Mouse (Mus musculus) heart, embryonic 13.5 days (tissue): ENCODE measurements around the gene Eif3g. TPM values are rescaled to one million over a fixed set of nuclear protein-coding genes. Genes with fewer than 3 reads are reported as not detected.
A peak's percentile ranks its signal among the peaks of the same experiment; 100 is the strongest.

Source experiments
- ATAC-seq: fragments of 200-750 bp; cut with Nextera tagmentation; 2 replicates; pipeline ENCODE4 v1.8.0; 2017; ENCODE audit warnings: moderate TSS enrichment; ENCODE audit not compliant: insufficient number of reproducible peaks, low FRiP score, low TSS enrichment; ENCODE audit errors: extremely low read depth
- H3K27ac ChIP-seq: fragments of 300-500 bp; sonication (generic); replicated peaks from 2 replicates; pipeline ENCODE4 v1.5.1; 2015; ENCODE audit warnings: moderate library complexity, mild to moderate bottlenecking, inconsistent platforms
- H3K27me3 ChIP-seq: fragments of 300-500 bp; sonication (generic); replicated peaks from 2 replicates; pipeline ENCODE4 v1.6.1; 2015; ENCODE audit warnings: mild to moderate bottlenecking, inconsistent platforms
- H3K36me3 ChIP-seq: fragments of 300-500 bp; sonication (generic); 2 replicates; pipeline ENCODE4 v1.6.1; 2015; ENCODE audit warnings: mild to moderate bottlenecking, inconsistent platforms
- H3K4me1 ChIP-seq: fragments of 300-500 bp; sonication (generic); 2 replicates; pipeline ENCODE4 v1.6.1; 2015; ENCODE audit warnings: inconsistent platforms
- H3K4me2 ChIP-seq: fragments of 300-500 bp; sonication (generic); 2 replicates; pipeline ENCODE4 v1.6.1; 2015; ENCODE audit warnings: inconsistent platforms, mild to moderate bottlenecking, moderate library complexity
- H3K4me3 ChIP-seq: fragments of 300-500 bp; sonication (generic); 2 replicates; pipeline ENCODE4 v1.5.1; 2015; ENCODE audit warnings: moderate library complexity, mild to moderate bottlenecking, inconsistent platforms
- H3K9ac ChIP-seq: fragments of 300-500 bp; sonication (generic); 2 replicates; pipeline ENCODE4 v1.6.1; 2015; ENCODE audit warnings: inconsistent platforms, mild to moderate bottlenecking, moderate library complexity
- H3K9me3 ChIP-seq: fragments of 300-500 bp; sonication (generic); 2 replicates; pipeline ENCODE4 v1.6.1; 2016; ENCODE audit warnings: inconsistent platforms
- WGBS: fragments of 180-500 bp; shearing (Covaris S2); methylation state at CpG from one replicate; pipeline ENCODE4 v1.1.7; 2015; ENCODE audit warnings: mixed read lengths; 5-methylcytosine and 5-hydroxymethylcytosine counted together
- polyA plus RNA-seq: library from polyadenylated mRNA; unstranded; fragments of >200 nt; fragmentation: Nextera tagmentation; extraction: Ambion mirVana; gene quantifications from 2 replicates; pipeline ENCODE4 v1.2.1, GENCODE M21; 2015

The Eif3g gene
- polyA plus RNA-seq, 1 experiment from 2014 or later, result 214 TPM

DNA sequence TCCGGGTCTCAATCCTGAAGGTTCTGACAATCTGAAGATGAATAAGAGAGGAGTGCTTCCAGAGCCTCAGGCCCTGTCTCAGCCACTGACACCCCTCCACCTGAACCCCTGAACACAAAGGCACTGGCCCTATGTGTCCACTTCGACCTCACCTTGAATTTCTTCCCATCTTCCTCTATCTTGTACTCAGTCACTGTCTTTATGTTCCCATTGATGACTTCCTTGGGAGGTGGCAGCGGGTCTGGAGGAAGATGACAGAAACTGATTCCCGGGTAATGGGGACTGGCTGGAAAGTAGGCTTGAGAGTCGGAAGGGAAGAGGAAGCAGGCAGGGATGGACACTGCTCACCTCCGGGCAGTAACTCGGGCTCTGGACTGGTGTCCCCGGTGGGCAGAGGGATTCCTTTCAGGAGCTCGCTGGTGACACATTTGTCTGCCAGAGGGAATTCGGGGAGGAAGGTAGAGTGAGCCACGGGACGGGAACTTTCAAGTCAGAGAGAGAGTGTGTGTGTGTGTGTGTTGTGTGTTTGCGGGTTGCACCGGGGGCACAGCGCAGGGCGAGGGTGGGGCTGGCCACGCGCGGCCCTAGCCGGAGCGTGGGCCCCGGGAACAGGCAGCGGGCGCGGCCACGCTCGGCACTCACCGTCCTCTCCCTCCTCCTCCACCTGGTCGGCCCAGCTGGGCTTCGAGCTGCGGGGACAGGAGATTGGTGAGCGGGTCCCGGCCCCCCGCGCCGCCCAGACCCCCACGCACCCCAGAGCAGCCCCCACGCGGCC is 500 bp downstream of the Eif3g start:
- Histone ChIP-seq H3K27ac (peak overlapping the region; percentile 65), H3K4me1 (peaks cover 33% of the 10 kb centered on the region), H3K4me3 (peak overlapping the region; percentile 92), H3K36me3 (peaks cover 43% of the 10 kb centered on the region), H3K27me3 (no peaks in the 10 kb centered on the region), H3K9me3 (no peaks in the 10 kb centered on the region), H3K9ac (peak overlapping the region; percentile 99), H3K4me2 (peak overlapping the region; percentile 99)
- ATAC-seq, result peak; percentile 60
- WGBS, result 4% methylated on average over 39 of the region's 39 CpGs

DNA sequence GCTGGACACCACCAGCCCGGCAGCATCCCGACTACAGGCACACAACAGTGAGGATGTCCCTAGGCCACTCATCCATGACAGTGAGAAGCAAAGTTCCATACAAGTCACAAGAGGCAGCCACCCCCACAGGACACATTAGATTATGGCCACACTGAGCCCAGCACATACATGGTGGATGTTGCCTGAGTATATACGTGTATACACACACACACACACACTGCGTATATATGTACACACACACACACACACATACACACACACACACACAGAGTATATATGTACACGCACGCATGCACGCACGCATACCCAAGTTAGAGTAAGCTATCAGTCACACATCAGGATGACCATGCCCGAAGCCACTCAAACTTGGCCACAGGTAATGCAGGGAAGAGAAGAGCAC is 3.0 kb downstream of the Eif3g start:
- Histone ChIP-seq H3K27me3 (no peaks in the 10 kb centered on the region), H3K27ac (no peak overlapping the region), H3K4me2 (no peak overlapping the region), H3K9ac (no peak overlapping the region), H3K4me1 (peaks cover 17% of the 10 kb centered on the region), H3K36me3 (peaks cover 68% of the 10 kb centered on the region), H3K4me3 (no peak overlapping the region), H3K9me3 (no peaks in the 10 kb centered on the region)
- WGBS, result 95% methylated on average over 9 of the region's 9 CpGs
- no peak for ATAC-seq

DNA sequence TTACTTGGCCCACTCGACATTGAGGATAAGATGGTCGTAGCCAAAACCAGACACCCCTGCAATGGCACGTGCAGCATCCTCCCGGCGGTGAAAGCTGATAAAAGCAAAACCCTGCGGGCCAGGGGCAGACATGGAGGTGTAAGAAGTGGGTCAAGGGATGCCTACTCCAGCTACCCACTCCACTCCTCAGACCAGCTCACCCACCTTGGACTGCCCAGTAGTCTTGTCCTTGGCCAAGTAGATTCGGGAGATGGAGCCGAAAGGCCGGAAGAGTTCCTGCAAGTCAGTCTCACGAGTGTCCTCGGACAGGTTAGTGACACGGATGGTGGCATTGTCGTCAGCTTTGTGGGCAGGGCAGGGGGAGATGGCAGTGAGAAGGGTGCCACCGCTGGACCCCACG is 3.8 kb downstream of the Eif3g start:
- Histone ChIP-seq H3K27me3 (no peaks in the 10 kb centered on the region), H3K36me3 (peaks cover 76% of the 10 kb centered on the region), H3K4me3 (no peak overlapping the region), H3K9me3 (no peaks in the 10 kb centered on the region), H3K4me1 (peaks cover 20% of the 10 kb centered on the region), H3K9ac (no peak overlapping the region), H3K27ac (no peak overlapping the region), H3K4me2 (no peak overlapping the region)
- no peak for ATAC-seq
- whole genome bisulfite sequencing, result 82% methylated on average over 15 of the region's 15 CpGs

DNA sequence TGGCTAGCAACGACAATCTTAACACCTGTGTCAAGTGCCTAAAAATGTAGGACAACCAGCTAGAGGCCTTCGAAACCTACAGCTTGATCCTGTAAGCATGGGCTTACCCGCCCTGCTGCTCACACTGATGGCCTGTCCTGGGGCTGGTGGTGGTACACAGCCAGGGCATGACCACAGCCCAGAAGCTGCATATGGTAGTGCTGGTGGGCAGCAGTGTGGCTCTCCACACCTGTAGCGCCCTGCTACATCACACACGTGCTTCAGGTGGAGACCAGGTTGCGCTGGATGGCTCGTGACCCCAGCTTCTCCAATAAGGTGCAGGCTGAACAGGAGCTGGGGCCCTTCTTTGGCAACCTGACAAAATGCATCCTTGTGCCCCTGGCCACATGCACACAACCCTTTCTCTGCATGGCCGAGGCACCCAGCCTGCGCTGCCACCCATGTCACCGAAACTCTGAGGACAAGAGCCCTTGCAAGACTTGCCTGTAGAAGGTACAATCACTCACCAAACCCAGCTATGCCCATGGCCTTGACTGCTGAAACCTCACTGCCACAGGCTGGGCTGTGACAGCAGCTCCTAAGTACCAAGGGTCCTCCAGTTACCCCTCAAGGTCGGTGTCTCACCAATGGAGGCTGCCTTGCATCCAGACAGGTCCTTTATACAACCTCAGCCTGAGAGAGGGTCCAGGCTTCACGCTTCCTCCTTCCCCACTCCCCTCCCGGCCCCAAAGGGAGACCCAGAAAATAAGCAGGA is 4.7 kb downstream of the Eif3g start:
- Histone ChIP-seq H3K27ac (no peak overlapping the region), H3K4me3 (no peak overlapping the region), H3K27me3 (no peaks in the 10 kb centered on the region), H3K4me2 (no peak overlapping the region), H3K4me1 (peaks cover 24% of the 10 kb centered on the region), H3K36me3 (peaks cover 81% of the 10 kb centered on the region), H3K9ac (no peak overlapping the region), H3K9me3 (no peaks in the 10 kb centered on the region)
- WGBS, result 80% methylated on average over 13 of the region's 13 CpGs
- no peak for ATAC-seq

DNA sequence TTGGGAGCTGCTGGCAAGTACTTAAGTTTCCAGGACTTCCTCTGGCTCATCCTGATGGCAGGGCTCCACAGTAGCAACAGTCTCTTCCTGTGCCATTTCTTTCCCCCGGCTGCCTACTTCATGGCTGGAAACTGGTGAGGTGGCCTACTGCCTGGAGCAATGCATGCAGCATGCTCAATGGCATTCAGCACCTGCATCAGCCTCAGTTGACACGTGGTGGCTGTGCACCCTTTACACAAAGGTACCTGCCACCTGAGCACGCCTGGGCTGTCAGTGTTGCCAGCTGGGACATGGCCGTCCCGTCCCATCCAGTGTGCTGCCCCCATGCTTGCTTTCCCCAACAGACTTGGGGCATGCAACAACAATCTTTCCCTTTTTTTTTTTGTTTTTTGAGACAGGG is 5.4 kb downstream of the Eif3g start:
- Histone ChIP-seq H3K9ac (no peak overlapping the region), H3K36me3 (peaks cover 81% of the 10 kb centered on the region), H3K4me3 (no peak overlapping the region), H3K27ac (no peak overlapping the region), H3K4me1 (peaks cover 24% of the 10 kb centered on the region), H3K9me3 (no peaks in the 10 kb centered on the region), H3K27me3 (no peaks in the 10 kb centered on the region), H3K4me2 (no peak overlapping the region)
- ATAC-seq, result no peak
- 61% methylated on average over 5 of the region's 5 CpGs for WGBS

DNA sequence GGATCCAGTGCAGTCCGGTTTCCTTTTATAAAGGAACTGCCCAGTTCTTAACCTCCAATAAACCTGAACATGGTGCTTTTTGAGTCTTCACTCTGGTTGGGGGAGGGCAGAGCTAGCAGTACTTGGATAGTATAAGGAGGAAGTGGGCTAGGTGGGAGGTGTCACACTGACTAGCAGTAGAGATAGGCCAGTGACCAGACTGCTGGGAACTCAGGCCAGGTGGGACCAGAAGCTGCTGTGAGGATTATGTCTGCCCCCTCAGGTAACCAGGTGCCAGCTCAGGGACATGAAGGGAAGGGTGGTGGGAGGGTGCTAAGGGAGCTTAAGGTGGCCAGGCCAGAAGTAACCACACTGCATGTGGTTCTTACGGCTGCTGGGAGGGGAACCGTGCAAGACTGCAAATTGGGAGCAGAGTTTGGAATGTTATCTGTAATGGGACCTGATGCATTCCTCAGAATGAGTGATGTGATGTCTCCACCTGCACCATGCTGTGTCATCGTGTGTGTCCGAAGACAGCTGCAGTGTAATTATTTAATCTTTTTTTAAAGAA is 6.2 kb downstream of the Eif3g start:
- ATAC-seq, result no peak
- 0 out of 2 replicates have a peak overlapping the region, but pooled peaks have one; percentile 24 for H3K9ac ChIP-seq
- WGBS, result 59% methylated on average over 5 of the region's 5 CpGs

DNA sequence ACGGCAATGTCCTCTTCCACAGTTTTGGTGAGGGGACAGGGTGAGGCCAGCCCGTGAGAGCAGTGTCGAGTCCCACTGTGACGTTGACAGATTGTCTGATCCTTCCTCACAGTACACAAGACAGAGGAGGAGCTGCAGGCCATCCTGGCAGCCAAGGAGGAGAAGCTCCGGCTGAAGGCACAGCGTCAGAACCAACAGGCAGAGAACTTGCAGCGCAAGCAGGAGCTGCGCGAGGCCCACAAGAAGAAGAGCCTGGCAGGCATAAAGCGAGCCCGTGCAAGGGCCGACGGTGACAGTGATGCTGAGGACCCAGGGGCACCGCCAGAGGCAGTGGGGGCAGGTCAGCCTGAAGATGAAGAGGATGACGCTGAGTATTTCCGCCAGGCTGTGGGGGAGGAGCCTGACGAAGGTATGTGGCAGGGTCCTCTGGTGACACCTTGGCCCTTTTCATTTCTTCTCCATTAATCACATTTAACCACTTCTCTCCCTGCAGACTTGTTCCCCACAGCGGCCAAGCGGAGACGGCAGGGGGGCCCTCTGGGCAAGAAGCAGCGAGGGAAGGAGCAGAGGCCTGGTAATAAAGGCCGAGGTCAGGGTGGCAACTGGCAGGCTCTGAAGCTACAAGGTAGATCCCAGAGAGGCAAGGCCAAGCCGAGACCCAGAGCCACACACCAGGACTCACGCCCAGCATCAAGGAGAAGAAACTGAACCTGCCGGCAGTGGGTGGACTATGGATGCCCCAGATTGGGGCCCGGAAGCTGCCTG is 6.9 kb downstream of the Eif3g start:
- no peak for ATAC-seq
- H3K36me3 ChIP-seq, result peaks cover 74% of the 10 kb centered on the region
- H3K9me3 ChIP-seq, result no peaks in the 10 kb centered on the region
- H3K27ac ChIP-seq, result no peak overlapping the region
- H3K4me1 ChIP-seq, result peaks cover 11% of the 10 kb centered on the region
- 0 out of 2 replicates have a peak overlapping the region, but pooled peaks have one; percentile 24 for H3K9ac ChIP-seq
- no peak overlapping the region for H3K4me2 ChIP-seq
- H3K27me3 ChIP-seq, result no peaks in the 10 kb centered on the region
- 77% methylated on average over 26 of the region's 26 CpGs for WGBS
- no peak overlapping the region for H3K4me3 ChIP-seq

More for the DNA sequence above, 6.2 kb downstream of the Eif3g start:
- Histone ChIP-seq H3K27me3 (no peaks in the 10 kb centered on the region), H3K36me3 (peaks cover 81% of the 10 kb centered on the region), H3K9me3 (no peaks in the 10 kb centered on the region), H3K4me3 (no peak overlapping the region), H3K4me1 (peaks cover 16% of the 10 kb centered on the region), H3K4me2 (no peak overlapping the region), H3K27ac (no peak overlapping the region)

DNA sequence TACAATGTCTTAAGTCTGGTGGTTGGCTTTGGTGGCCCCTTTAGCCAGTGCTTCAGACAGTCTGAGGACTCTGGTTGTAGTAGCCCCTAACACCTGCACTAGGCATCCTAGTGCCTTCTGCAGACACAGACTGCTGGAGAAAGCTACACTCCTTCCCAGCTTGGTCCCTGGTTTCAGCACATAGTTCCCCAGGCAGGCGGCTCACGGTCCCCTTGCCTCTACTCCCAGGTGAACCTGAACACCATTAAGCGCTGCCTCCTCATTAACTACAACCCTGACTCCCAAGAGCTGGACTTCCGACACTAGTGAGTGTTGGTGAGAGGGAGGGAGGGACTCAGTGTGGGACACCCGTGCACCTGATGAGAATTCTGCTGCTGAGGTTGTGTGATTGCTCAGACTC is 8.0 kb downstream of the Eif3g start:
- no peak overlapping the region for H3K27ac ChIP-seq
- ATAC-seq, result no peak
- peaks cover 63% of the 10 kb centered on the region for H3K36me3 ChIP-seq
- peaks cover 11% of the 10 kb centered on the region for H3K4me1 ChIP-seq
- no peak overlapping the region for H3K4me2 ChIP-seq
- no peaks in the 10 kb centered on the region for H3K27me3 ChIP-seq
- WGBS, result 89% methylated on average over 5 of the region's 5 CpGs
- H3K9ac ChIP-seq, result no peak overlapping the region
- H3K9me3 ChIP-seq, result no peaks in the 10 kb centered on the region
- H3K4me3 ChIP-seq, result no peak overlapping the region

DNA sequence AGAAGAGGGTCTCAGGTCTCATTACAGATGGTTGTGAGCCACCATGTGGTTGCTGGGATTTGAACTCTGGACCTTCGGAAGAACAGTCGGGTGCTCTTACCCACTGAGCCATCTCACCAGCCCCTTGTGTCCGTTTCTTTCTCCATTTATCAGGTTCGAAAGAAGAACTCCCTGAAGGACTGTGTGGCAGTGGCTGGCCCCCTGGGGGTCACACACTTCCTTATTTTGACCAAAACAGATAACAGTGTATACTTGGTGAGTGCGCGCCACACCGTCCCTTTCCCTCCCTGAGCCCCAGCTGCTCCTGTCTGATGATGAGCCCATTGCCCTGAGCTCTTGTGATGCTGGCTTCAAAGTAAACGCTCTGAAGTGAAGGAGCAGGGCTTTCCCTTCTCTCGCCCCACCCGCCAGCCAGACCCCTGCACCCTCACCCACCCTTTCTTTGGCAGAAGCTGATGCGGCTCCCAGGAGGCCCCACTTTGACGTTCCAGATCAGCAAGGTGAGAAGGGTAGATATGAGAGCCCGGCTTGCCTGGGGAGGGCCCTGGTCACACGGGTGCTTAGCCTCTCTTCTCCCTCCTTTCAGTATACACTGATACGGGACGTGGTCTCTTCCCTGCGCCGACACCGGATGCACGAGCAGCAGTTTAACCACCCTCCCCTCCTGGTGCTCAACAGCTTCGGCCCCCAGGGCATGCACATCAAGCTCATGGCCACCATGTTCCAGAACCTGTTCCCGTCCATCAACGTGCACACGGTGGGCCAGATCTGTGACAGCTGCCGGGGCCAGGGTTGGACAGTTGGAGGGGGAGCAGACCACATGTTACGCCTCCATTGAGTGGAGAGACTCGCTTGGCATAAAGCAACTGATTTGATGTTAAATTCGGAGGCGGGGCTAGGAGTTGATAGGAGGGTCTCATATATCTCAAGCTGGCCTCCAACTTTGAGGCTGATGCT is 9.0 kb downstream of the Eif3g start:
- no peaks in the 10 kb centered on the region for H3K27me3 ChIP-seq
- H3K9me3 ChIP-seq, result 0 out of 2 replicates have a peak, but pooled peaks cover 5% of the 10 kb centered on the region
- H3K9ac ChIP-seq, result peak overlapping the region; percentile 61; the same call in 1 of the 2 replicates
- peak overlapping the region; percentile 86 for H3K4me2 ChIP-seq
- H3K27ac ChIP-seq, result no peak overlapping the region
- WGBS, result 76% methylated on average over 29 of the region's 29 CpGs
- H3K36me3 ChIP-seq, result peaks cover 53% of the 10 kb centered on the region
- peaks cover 11% of the 10 kb centered on the region for H3K4me1 ChIP-seq
- peak overlapping the region; percentile 86 for H3K4me3 ChIP-seq
- no peak for ATAC-seq

DNA sequence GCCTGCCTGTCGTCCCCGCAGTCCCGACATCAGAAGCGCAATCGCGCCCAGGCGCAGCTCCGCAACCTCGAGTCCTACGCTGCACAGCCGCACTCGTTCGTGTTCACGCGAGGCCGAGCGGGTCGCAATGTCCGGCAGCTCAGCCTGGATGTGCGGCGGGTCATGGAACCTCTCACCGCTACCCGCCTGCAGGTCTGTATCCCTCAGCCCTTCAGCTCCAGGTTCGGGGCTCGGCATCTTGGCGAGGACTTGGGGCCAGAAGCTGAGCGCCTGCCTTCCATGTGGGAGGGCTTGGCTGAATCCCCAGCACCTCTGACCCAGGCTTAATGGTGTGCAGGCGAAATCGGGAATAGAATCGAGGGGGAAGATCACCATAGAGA is 10.0 kb downstream of the Eif3g start:
- peak overlapping the region; percentile 86 for H3K4me3 ChIP-seq
- H3K9me3 ChIP-seq, result 0 out of 2 replicates have a peak, but pooled peaks cover 5% of the 10 kb centered on the region
- ATAC-seq, result no peak
- peak overlapping the region; percentile 91 for H3K27ac ChIP-seq
- H3K4me1 ChIP-seq, result peaks cover 11% of the 10 kb centered on the region
- WGBS, result under 1% methylated on average over 30 of the region's 30 CpGs
- no peaks in the 10 kb centered on the region for H3K27me3 ChIP-seq
- peaks cover 43% of the 10 kb centered on the region for H3K36me3 ChIP-seq
- H3K9ac ChIP-seq, result peak overlapping the region; percentile 91
- peak overlapping the region; percentile 86 for H3K4me2 ChIP-seq
